Mouse (Mus musculus): Measurements from ENCODE around the gene Nt5c2. TPM values are rescaled to one million over a fixed set of nuclear protein-coding genes. Genes with fewer than 3 reads are reported as not detected.
A peak's percentile ranks its signal among the peaks of the same experiment; 100 is the strongest.

Nt5c2 gene
- total RNA-seq, 2 experiments from 2014 or later, result 80.9 to 84.4 TPM

DNA sequence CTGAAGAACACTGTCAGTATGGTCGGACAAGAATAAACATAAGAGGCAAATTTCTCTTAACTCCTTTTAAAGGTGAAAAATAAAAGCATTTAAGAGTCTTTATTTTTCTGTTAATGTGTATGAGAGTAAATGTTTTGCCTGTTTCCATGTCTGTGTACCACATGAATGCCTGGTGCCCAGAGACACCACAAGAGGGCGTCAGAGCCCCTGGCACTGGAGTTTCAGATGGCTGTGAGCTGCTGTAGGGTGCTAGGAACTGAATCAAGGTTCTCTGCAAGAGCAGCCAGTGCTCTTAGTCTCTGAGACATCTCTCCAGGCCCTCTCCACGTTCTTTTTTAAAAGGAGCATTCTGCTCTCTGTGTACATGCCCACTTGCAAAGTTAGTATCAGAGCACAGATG lies 117.8 kb downstream of the Nt5c2 start:
- Histone ChIP-seq H3K27ac (no peak overlapping the region), H3K4me3 (no peak overlapping the region)
- peak; percentile 68 for TF ChIP-seq CTCF (conservative IDR thresholded peaks at IDR 0.05)
- no peak for DNase-seq (ENCODE audit: low spot score in 2 of 2)

GRCm38 (mm10) chr19:46893484-46893883 lies 121.5 kb downstream of the Nt5c2 start:
- no peak for DNase-seq (ENCODE audit: low spot score in 2 of 2)
- H3K27ac ChIP-seq, result peak overlapping the region; percentile 44; the same call in 1 of the 2 replicates
- TF ChIP-seq CTCF (conservative IDR thresholded peaks at IDR 0.05), result no peak
- H3K4me3 ChIP-seq, result no peak overlapping the region

DNA sequence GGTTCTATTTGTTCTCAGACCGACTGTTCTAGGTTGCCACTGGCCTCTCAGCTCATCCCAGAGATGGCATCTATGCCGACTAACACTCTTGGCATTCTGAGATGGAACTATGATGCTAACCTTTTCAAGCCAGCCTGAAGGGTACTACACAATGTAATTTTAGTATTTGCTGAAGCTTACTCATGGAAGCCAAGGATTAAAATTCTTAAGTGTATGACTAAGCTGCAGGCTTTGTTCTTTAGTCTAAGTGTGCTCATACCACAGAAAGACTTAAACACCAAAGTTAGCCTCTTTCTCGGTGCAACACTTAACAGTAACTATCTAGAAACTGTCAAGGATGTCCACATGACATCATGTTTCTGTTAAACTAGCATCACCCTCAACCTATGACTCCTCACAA lies 122.1 kb downstream of the Nt5c2 start:
- Histone ChIP-seq H3K27ac (peak overlapping the region; percentile 44; the same call in 1 of the 2 replicates), H3K4me3 (no peak overlapping the region)
- DNase-seq (ENCODE audit: low spot score in 2 of 2), result no peak
- TF ChIP-seq CTCF (conservative IDR thresholded peaks at IDR 0.05), result no peak

- Histone ChIP-seq H3K27ac (peak overlapping the region; percentile 62), H3K4me3 (no peak overlapping the region)
- TF ChIP-seq CTCF (conservative IDR thresholded peaks at IDR 0.05), result no peak
- DNase-seq (ENCODE audit: low spot score in 2 of 2), result no peak
Observed at GRCm38 (mm10) chr19:46890657-46891056, 124.3 kb downstream of the Nt5c2 start.

- TF ChIP-seq CTCF (conservative IDR thresholded peaks at IDR 0.05), result no peak
- Histone ChIP-seq H3K27ac (peak overlapping the region; percentile 51; the same call in 1 of the 2 replicates), H3K4me3 (no peak overlapping the region)
- no peak for DNase-seq (ENCODE audit: low spot score in 2 of 2)
Observed at GRCm38 (mm10) chr19:46889666-46890065, 125.3 kb downstream of the Nt5c2 start.

GRCm38 (mm10) chr19:46887811-46888527 lies 127.0 kb downstream of the Nt5c2 start:
- TF ChIP-seq CTCF (conservative IDR thresholded peaks at IDR 0.05), result no peak
- no peak for DNase-seq (ENCODE audit: low spot score in 2 of 2)
- Histone ChIP-seq H3K27ac (peak overlapping the region; percentile 46; the same call in 1 of the 2 replicates), H3K4me3 (no peak overlapping the region)

DNA sequence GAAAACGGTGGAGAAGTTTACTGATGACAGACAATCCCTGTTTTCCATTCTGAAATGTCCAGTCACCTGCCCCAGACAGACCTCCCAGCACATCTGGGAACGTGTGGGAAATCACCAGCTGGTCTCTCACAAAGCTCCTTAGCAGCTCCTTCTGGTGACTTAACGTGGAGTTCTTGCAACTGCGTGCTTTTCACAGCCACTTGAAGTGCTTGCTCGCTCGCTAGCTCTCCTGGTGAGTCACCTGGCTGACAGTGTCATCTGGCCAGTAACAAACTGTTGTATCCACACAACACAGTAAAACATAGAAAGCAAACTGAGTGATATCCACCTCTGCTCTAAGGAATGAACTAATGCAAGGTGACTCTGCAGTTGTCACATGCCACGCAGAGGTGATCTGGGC lies 128.1 kb downstream of the Nt5c2 start:
- Histone ChIP-seq H3K27ac (peak overlapping the region; percentile 46; the same call in 1 of the 2 replicates), H3K4me3 (no peak overlapping the region)
- TF ChIP-seq CTCF (conservative IDR thresholded peaks at IDR 0.05), result no peak
- no peak for DNase-seq (ENCODE audit: low spot score in 2 of 2)

DNA sequence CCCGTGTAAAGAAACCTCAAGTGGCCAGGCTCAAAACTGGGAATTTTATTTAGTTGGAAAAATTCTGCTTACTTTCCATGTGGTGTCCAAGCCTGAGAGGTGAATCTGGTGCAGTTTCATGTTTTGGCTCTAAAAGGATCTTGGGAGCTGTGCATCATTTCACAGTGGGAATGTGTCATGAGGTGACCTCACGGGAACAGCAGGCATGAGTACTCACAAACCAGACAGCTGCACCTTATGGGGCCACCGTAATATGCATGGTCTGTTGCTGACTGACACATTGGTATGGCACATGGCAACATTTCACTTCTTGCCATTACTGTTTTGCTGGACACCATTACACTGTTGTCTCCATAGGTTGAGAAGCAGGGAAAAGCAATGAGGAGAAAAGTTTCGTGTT lies 129.6 kb downstream of the Nt5c2 start:
- peak overlapping the region; percentile 61; the same call in 1 of the 2 replicates for H3K27ac ChIP-seq
- no peak overlapping the region for H3K4me3 ChIP-seq
- no peak for DNase-seq (ENCODE audit: low spot score in 2 of 2)
- no peak for TF ChIP-seq CTCF (conservative IDR thresholded peaks at IDR 0.05)

DNA sequence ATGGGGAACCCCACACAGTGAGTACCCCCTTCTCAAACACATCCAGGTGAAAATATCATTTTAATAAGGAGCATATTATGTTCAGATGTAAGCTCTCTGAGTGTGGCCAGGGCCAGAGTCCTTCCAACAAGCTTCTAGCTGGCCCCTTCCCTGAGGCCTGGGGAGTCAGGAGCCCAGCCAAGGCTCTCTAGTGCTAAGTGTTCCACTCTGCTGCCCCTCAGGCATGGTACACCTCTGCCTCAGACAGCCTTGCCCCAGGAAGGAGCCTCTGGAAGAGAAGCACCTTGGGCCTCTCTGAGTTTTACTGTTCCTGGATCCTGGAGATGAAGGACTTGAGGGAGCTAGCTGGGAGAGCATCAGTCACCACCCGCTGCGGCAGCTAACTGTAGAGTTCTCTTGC lies 135.1 kb downstream of the Nt5c2 start:
- no peak for DNase-seq (ENCODE audit: low spot score in 2 of 2)
- H3K27ac ChIP-seq, result peak overlapping the region; percentile 52; the same call in 1 of the 2 replicates
- no peak for TF ChIP-seq CTCF (conservative IDR thresholded peaks at IDR 0.05)
- no peak overlapping the region for H3K4me3 ChIP-seq

DNA sequence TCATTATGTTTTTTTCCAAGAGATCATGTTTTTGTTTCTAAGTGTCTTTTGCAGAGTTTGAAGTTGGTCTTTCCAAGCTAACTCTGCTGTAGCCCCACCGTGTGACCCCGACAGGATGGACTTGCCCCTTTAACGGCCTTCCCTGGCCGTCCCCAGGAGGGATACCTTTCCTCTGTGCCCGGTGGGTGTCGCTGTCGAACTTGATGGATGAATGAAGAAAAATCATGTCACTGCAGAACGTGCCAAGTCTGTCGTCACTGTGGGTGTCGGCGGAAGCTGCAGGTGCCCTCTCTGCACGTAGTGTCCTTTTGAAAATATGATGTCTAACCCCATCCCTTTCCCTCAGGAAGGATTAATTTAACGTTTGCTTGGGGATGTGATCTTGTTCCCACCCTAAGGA lies 136.6 kb downstream of the Nt5c2 start:
- peak; percentile 82 to 84 for DNase-seq (ENCODE audit: low spot score in 2 of 2)
- peak; percentile 82 for TF ChIP-seq CTCF (conservative IDR thresholded peaks at IDR 0.05)
- peak overlapping the region; percentile 63 for H3K27ac ChIP-seq
- no peak overlapping the region for H3K4me3 ChIP-seq

- TF ChIP-seq CTCF (conservative IDR thresholded peaks at IDR 0.05), result no peak
- H3K27ac ChIP-seq, result peak overlapping the region; percentile 63; the same call in 1 of the 2 replicates
- no peak for DNase-seq (ENCODE audit: low spot score in 2 of 2)
- no peak overlapping the region for H3K4me3 ChIP-seq
Observed at GRCm38 (mm10) chr19:46877886-46878285, 137.1 kb downstream of the Nt5c2 start.

DNA sequence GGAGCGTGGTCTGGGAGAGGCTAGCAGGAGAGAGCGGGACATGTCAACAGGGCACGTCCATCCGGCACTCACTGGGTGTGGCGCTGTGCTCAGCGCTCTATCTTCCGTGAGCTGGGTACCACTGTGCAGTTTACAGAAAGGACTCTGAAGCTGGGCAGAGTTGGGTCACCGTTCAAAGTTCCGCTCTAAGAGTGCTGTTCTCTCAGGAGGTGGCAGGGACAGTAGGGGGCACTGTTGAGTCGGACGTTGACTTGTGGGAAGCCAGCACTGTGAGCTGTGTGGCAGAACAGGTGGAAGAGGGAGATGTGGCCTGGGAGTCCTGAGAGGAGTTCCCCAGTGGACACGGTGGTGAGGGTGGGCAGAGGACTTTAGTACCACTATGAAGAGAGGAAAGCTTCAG lies 139.2 kb downstream of the Nt5c2 start:
- TF ChIP-seq CTCF (conservative IDR thresholded peaks at IDR 0.05), result peak; percentile 92

GRCm38 (mm10) chr19:46873924-46874323 lies 141.0 kb downstream of the Nt5c2 start:
- Histone ChIP-seq H3K27ac (no peak overlapping the region), H3K4me3 (no peak overlapping the region)
- TF ChIP-seq CTCF (conservative IDR thresholded peaks at IDR 0.05), result no peak
- DNase-seq (ENCODE audit: low spot score in 2 of 2), result no peak

More for the DNA sequence above, 139.2 kb downstream of the Nt5c2 start:
- peak overlapping the region; percentile 28; the same call in 1 of the 2 replicates for H3K27ac ChIP-seq
- no peak overlapping the region for H3K4me3 ChIP-seq
- DNase-seq (ENCODE audit: low spot score in 2 of 2), result peak; percentile 82 to 92

GRCm38 (mm10) chr19:46871651-46872050 lies 143.3 kb downstream of the Nt5c2 start:
- no peak for DNase-seq (ENCODE audit: low spot score in 2 of 2)
- Histone ChIP-seq H3K4me3 (no peak overlapping the region), H3K27ac (peak overlapping the region; percentile 56)
- no peak for TF ChIP-seq CTCF (conservative IDR thresholded peaks at IDR 0.05)
